Mouse (Mus musculus): Measurements from ENCODE around the gene Crybb3. TPM values are rescaled to one million over a fixed set of nuclear protein-coding genes. Genes with fewer than 3 reads are reported as not detected.

Gene Crybb3
- total RNA-seq (2014; rRNA removed) (1.4 and 3.0 TPM in 2 replicates), polyA plus RNA-seq (2015; fragmentation: Nextera tagmentation; extraction: Ambion mirVana) (2.2 and 3.1 TPM in 2 replicates)

GRCm38 (mm10) chr5:113081439-113081838 is at the start of gene Crybb3:
TSS of gene Crybb3 (minus strand) at chr5:113081584.
- WGBS, result 85% methylated on average over 8 of the region's 8 CpGs
- peak; percentile 15; the same call in 1 of the 2 replicates for ATAC-seq (ENCODE audit: low FRiP score)
- Histone ChIP-seq H3K4me3 (ENCODE audit: low read depth, low read length) (no peak within 1 kb of the TSS), H3K36me3 (ENCODE audit: insufficient read depth, low read length) (no peaks in the 10 kb centered on the region), H3K4me1 (ENCODE audit: insufficient read depth, low read length) (no peaks in the 10 kb centered on the region), H3K9ac (replicated peaks; ENCODE audit: low read length, poor library complexity, severe bottlenecking) (no peak within 1 kb of the TSS), H3K27me3 (ENCODE audit: insufficient read depth, low read length) (no peaks in the 10 kb centered on the region), H3K4me2 (ENCODE audit: low read depth, low read length, poor library complexity, severe bottlenecking) (no peak within 1 kb of the TSS), H3K27ac (ENCODE audit: low read depth, low read length) (no peak within 1 kb of the TSS), H3K9me3 (ENCODE audit: low read length) (no peaks in the 10 kb centered on the region)
- no peak for DNase-seq (ENCODE audit: low spot score)
- TF ChIP-seq CTCF (IDR thresholded peaks at IDR 0.05), result no peak

GRCm38 (mm10) chr5:113128426-113128825 is 47.0 kb upstream of the Crybb3 start:
- no peak overlapping the region for H3K9ac ChIP-seq (replicated peaks; ENCODE audit: low read length, poor library complexity, severe bottlenecking)
- no peak for ATAC-seq (ENCODE audit: low FRiP score)
- no peaks in the 10 kb centered on the region for H3K4me1 ChIP-seq (ENCODE audit: insufficient read depth, low read length)
- no peak for DNase-seq (ENCODE audit: low spot score)
- H3K36me3 ChIP-seq (ENCODE audit: insufficient read depth, low read length), result no peaks in the 10 kb centered on the region
- 68% methylated on average over 4 of the region's 4 CpGs for WGBS
- H3K9me3 ChIP-seq (ENCODE audit: low read length), result no peaks in the 10 kb centered on the region
- no peak overlapping the region for H3K4me2 ChIP-seq (ENCODE audit: low read depth, low read length, poor library complexity, severe bottlenecking)
- H3K4me3 ChIP-seq (ENCODE audit: low read depth, low read length), result no peak overlapping the region
- H3K27me3 ChIP-seq (ENCODE audit: insufficient read depth, low read length), result no peaks in the 10 kb centered on the region
- no peak overlapping the region for H3K27ac ChIP-seq (ENCODE audit: low read depth, low read length)
- TF ChIP-seq CTCF (IDR thresholded peaks at IDR 0.05), result no peak

- Histone ChIP-seq H3K36me3 (ENCODE audit: insufficient read depth, low read length) (no peaks in the 10 kb centered on the region), H3K27ac (ENCODE audit: low read depth, low read length) (no peak overlapping the region), H3K4me1 (ENCODE audit: insufficient read depth, low read length) (peaks cover 5% of the 10 kb centered on the region; the same call in 1 of the 2 replicates), H3K4me3 (ENCODE audit: low read depth, low read length) (no peak overlapping the region), H3K4me2 (ENCODE audit: low read depth, low read length, poor library complexity, severe bottlenecking) (no peak overlapping the region), H3K9me3 (ENCODE audit: low read length) (no peaks in the 10 kb centered on the region), H3K27me3 (ENCODE audit: insufficient read depth, low read length) (no peaks in the 10 kb centered on the region), H3K9ac (replicated peaks; ENCODE audit: low read length, poor library complexity, severe bottlenecking) (no peak overlapping the region)
- ATAC-seq (ENCODE audit: low FRiP score), result no peak
- no peak for TF ChIP-seq CTCF (IDR thresholded peaks at IDR 0.05)
- 98% methylated on average over 12 of the region's 12 CpGs for WGBS
- no peak for DNase-seq (ENCODE audit: low spot score)
These were observed 45.1 kb upstream of the Crybb3 start for GRCm38 (mm10) chr5:113126476-113126875.

GRCm38 (mm10) chr5:113123693-113124092 is 42.3 kb upstream of the Crybb3 start:
- Histone ChIP-seq H3K9me3 (ENCODE audit: low read length) (no peaks in the 10 kb centered on the region), H3K4me3 (ENCODE audit: low read depth, low read length) (no peak overlapping the region), H3K4me1 (ENCODE audit: insufficient read depth, low read length) (peaks cover 9% of the 10 kb centered on the region; the same call in 1 of the 2 replicates), H3K4me2 (ENCODE audit: low read depth, low read length, poor library complexity, severe bottlenecking) (no peak overlapping the region), H3K27me3 (ENCODE audit: insufficient read depth, low read length) (no peaks in the 10 kb centered on the region), H3K9ac (replicated peaks; ENCODE audit: low read length, poor library complexity, severe bottlenecking) (no peak overlapping the region), H3K36me3 (ENCODE audit: insufficient read depth, low read length) (no peaks in the 10 kb centered on the region), H3K27ac (ENCODE audit: low read depth, low read length) (no peak overlapping the region)
- ATAC-seq (ENCODE audit: low FRiP score) (no peak), DNase-seq (ENCODE audit: low spot score) (no peak)
- 78% methylated on average over 10 of the region's 10 CpGs for WGBS
- no peak for TF ChIP-seq CTCF (IDR thresholded peaks at IDR 0.05)

- no peaks in the 10 kb centered on the region for H3K9me3 ChIP-seq (ENCODE audit: low read length)
- no peak overlapping the region for H3K4me2 ChIP-seq (ENCODE audit: low read depth, low read length, poor library complexity, severe bottlenecking)
- peaks cover 9% of the 10 kb centered on the region; the same call in 1 of the 2 replicates for H3K4me1 ChIP-seq (ENCODE audit: insufficient read depth, low read length)
- H3K9ac ChIP-seq (replicated peaks; ENCODE audit: low read length, poor library complexity, severe bottlenecking), result no peak overlapping the region
- WGBS, result 48% methylated on average over 12 of the region's 12 CpGs
- TF ChIP-seq CTCF (IDR thresholded peaks at IDR 0.05), result no peak
- DNase-seq (ENCODE audit: low spot score), result no peak
- H3K4me3 ChIP-seq (ENCODE audit: low read depth, low read length), result no peak overlapping the region
- no peak overlapping the region for H3K27ac ChIP-seq (ENCODE audit: low read depth, low read length)
- ATAC-seq (ENCODE audit: low FRiP score), result no peak
- no peaks in the 10 kb centered on the region for H3K27me3 ChIP-seq (ENCODE audit: insufficient read depth, low read length)
- no peaks in the 10 kb centered on the region for H3K36me3 ChIP-seq (ENCODE audit: insufficient read depth, low read length)
These were observed 41.1 kb upstream of the Crybb3 start for GRCm38 (mm10) chr5:113122326-113123054.

- Histone ChIP-seq H3K4me2 (ENCODE audit: low read depth, low read length, poor library complexity, severe bottlenecking) (no peak overlapping the region), H3K27ac (ENCODE audit: low read depth, low read length) (no peak overlapping the region), H3K4me1 (ENCODE audit: insufficient read depth, low read length) (peaks cover 9% of the 10 kb centered on the region; the same call in 1 of the 2 replicates), H3K9me3 (ENCODE audit: low read length) (no peaks in the 10 kb centered on the region), H3K27me3 (ENCODE audit: insufficient read depth, low read length) (no peaks in the 10 kb centered on the region), H3K36me3 (ENCODE audit: insufficient read depth, low read length) (no peaks in the 10 kb centered on the region), H3K9ac (replicated peaks; ENCODE audit: low read length, poor library complexity, severe bottlenecking) (no peak overlapping the region), H3K4me3 (ENCODE audit: low read depth, low read length) (no peak overlapping the region)
- no peak for ATAC-seq (ENCODE audit: low FRiP score)
- 77% methylated on average over 6 of the region's 6 CpGs for WGBS
- TF ChIP-seq CTCF (IDR thresholded peaks at IDR 0.05), result no peak
- DNase-seq (ENCODE audit: low spot score), result no peak
These were observed 40.1 kb upstream of the Crybb3 start for GRCm38 (mm10) chr5:113121591-113121875.
